Mouse (Mus musculus) small intestine, adult 2 months (tissue): Measurements from ENCODE around the gene Pi16.

Experiments used
- CTCF ChIP-seq: fragments of 200-500 bp; IDR thresholded peaks from 2 replicates; pipeline ENCODE4 v1.5.1; 2012; ENCODE audit warnings: low read depth, mild to moderate bottlenecking, control low read depth, inconsistent platforms, low read length, moderate library complexity, mixed read lengths; ENCODE audit not compliant: insufficient replicate concordance, insufficient read length; ENCODE audit errors: extremely low read depth
- POLR2A ChIP-seq: fragments of 200-500 bp; IDR thresholded peaks from 2 replicates; pipeline ENCODE4 v1.6.1; 2012; ENCODE audit warnings: low read depth, mild to moderate bottlenecking, control low read depth, inconsistent platforms, low read length, moderate library complexity

DNA sequence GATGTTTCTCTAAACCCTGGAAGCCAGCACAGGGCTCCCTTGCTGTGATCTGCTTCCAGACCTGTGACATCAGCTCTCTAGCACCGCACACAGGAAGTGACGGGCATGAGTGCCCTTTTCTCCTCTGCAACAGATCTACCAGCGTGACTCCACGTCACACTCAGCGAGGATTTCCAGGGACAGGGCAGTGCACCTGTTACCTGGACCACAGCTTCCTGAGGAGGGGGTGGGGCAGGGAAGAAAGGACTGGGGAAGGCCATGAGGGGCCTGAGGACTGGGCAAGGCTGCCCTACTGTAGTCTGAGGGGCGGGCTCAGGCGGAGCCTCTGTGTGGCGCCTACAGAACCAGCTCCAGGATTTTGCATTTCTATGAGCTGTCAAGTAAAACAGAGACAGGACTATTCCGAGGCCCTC, 24.1 kb downstream of the Pi16 start:
- TF ChIP-seq POLR2A (no peak), CTCF (no peak; the same call in 1 of the 2 replicates)
